Mouse (Mus musculus) kidney, postnatal 0 days (tissue): ENCODE results near the gene Aldh8a1. TPM values are rescaled to one million over a fixed set of nuclear protein-coding genes. Genes with fewer than 3 reads are reported as not detected.

Source experiments
- ATAC-seq: fragments of 200-750 bp; cut with Nextera tagmentation; replicated peaks from 2 replicates; pipeline ENCODE4 v1.8.0; 2017; ENCODE audit warnings: low read depth, moderate number of reproducible peaks, moderate TSS enrichment, moderate library complexity; ENCODE audit not compliant: low FRiP score
- DNase-seq: peaks from one replicate; pipeline ENCODE4 v3.0.0-alpha.2; 2016; ENCODE audit warnings: low spot score
- H3K27ac ChIP-seq: fragments of 300-500 bp; sonication (generic); 2 replicates; pipeline ENCODE4 v1.5.1; 2014; ENCODE audit warnings: mild to moderate bottlenecking
- H3K27me3 ChIP-seq: fragments of 300-500 bp; sonication (generic); 2 replicates; pipeline ENCODE4 v1.6.1; 2014; ENCODE audit warnings: low read length, mixed read lengths; ENCODE audit not compliant: insufficient read depth
- H3K36me3 ChIP-seq: fragments of 300-500 bp; sonication (generic); 2 replicates; pipeline ENCODE4 v1.6.1; 2014; ENCODE audit warnings: low read length, mixed read lengths; ENCODE audit not compliant: insufficient read depth
- H3K4me1 ChIP-seq: fragments of 300-500 bp; sonication (generic); replicated peaks from 2 replicates; pipeline ENCODE4 v1.6.1; 2014; ENCODE audit warnings: antibody characterized with exemption, low read length, mixed read lengths; ENCODE audit not compliant: insufficient read depth
- H3K4me2 ChIP-seq: fragments of 300-500 bp; sonication (generic); 2 replicates; pipeline ENCODE4 v1.6.1; 2014; ENCODE audit warnings: mild to moderate bottlenecking, low read length, moderate library complexity, mixed read lengths
- H3K4me3 ChIP-seq: fragments of 300-500 bp; sonication (generic); replicated peaks from 2 replicates; pipeline ENCODE4 v1.5.1; 2014; ENCODE audit warnings: low read depth, low read length
- H3K9ac ChIP-seq: fragments of 300-500 bp; sonication (generic); 2 replicates; pipeline ENCODE4 v1.6.1; 2014; ENCODE audit warnings: low read depth, low read length
- H3K9me3 ChIP-seq: fragments of 300-500 bp; sonication (generic); replicated peaks from 2 replicates; pipeline ENCODE4 v1.6.1; 2016; ENCODE audit warnings: low read length, inconsistent platforms, mixed read lengths
- CTCF ChIP-seq: IDR thresholded peaks from 2 replicates; pipeline ENCODE4 v1.5.1; 2016; ENCODE audit warnings: antibody characterized with exemption, low read depth, mild to moderate bottlenecking, moderate library complexity
- WGBS: fragments of 180-500 bp; shearing (Covaris S2); extraction: QIAGEN DNeasy Blood & Tissue Kit; methylation state at CpG from one replicate; pipeline ENCODE4 v1.1.7; 2014; 5-methylcytosine and 5-hydroxymethylcytosine counted together
- polyA plus RNA-seq: library from polyadenylated mRNA; unstranded; fragments of >200 nt; fragmentation: Nextera tagmentation; extraction: Ambion mirVana; gene quantifications from 2 replicates; pipeline ENCODE4 v1.2.1, GENCODE M21; 2015

Gene Aldh8a1
- polyA plus RNA-seq, 1 experiment from 2014 or later, result 4.7 TPM

DNA sequence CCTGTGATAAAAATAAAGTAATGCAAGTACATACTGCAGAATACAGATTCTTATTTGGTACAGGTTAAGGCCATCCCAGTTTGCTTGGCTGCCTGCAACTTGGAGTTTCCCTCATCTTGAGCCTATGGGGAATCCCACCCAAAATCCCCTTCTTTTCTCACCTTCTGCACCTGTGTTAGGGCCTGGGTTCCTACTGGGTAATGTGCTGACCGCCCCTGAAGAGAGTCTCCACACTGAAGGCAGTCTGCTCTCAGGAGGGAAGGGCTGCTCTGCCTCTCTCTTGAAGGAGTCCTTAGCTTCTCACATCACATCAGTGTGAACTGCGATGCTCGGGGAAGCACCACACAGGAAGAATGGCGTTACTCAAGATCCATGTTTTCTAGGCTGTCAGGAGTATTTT is 11.2 kb upstream of the Aldh8a1 start:
- DNase-seq, result no peak
- H3K9me3 ChIP-seq, result no peaks in the 10 kb centered on the region
- TF ChIP-seq CTCF, result no peak
- H3K36me3 ChIP-seq, result peaks cover 32% of the 10 kb centered on the region
- H3K4me1 ChIP-seq, result no peaks in the 10 kb centered on the region
- ATAC-seq, result no peak
- H3K4me2 ChIP-seq, result no peak overlapping the region
- 76% methylated on average over 4 of the region's 4 CpGs for WGBS
- H3K9ac ChIP-seq, result no peak overlapping the region
- no peak overlapping the region for H3K4me3 ChIP-seq
- H3K27ac ChIP-seq, result no peak overlapping the region
- H3K27me3 ChIP-seq, result no peaks in the 10 kb centered on the region

DNA sequence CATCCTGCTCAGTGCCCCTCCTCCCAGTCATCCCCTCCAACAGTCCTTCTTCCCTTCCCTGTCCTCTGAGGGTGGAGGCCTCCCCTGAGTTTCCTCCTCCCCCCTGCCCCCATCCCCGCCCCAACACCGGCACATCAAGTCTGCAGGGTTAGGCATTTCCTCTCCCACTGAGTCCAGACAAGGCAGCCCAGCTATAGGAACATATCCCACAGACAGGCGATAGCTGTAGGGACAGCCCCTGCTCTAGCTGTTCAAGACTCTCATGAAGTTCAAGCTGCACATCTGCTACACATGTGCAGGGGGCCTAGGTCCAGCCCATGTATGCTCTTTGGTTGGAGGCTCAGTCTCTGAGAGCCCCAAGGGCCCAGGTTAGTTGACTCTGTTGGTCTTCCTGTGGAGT is 10.6 kb upstream of the Aldh8a1 start:
- DNase-seq (no peak), ATAC-seq (no peak)
- Histone ChIP-seq H3K4me3 (no peak overlapping the region), H3K27ac (no peak overlapping the region), H3K36me3 (peaks cover 32% of the 10 kb centered on the region), H3K9ac (no peak overlapping the region), H3K4me2 (no peak overlapping the region), H3K9me3 (no peaks in the 10 kb centered on the region), H3K27me3 (no peaks in the 10 kb centered on the region), H3K4me1 (no peaks in the 10 kb centered on the region)
- no peak for TF ChIP-seq CTCF
- WGBS, result 52% methylated on average over 3 of the region's 3 CpGs

DNA sequence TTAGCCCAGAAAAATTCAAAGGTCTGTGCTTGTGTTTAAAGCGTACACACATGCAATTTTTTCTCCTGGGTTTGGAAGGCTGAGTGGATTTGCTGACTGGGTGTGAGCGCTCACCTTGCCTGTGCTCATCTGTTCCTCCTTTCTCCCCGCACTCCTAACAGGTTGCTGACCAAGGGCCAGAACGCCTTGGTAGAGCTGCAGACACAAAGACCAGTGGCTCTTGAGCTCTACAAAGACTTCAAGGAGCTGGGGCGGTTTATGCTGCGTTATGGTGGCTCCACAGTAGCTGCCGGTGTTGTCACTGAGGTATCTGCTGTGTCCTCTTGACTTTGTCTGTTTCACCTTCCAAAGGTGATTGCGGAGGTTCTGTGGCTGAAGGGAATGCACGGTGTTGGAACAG is 9.6 kb upstream of the Aldh8a1 start:
- 91% methylated on average over 9 of the region's 9 CpGs for WGBS
- H3K4me2 ChIP-seq, result no peak overlapping the region
- H3K9me3 ChIP-seq, result no peaks in the 10 kb centered on the region
- H3K36me3 ChIP-seq, result peaks cover 32% of the 10 kb centered on the region
- DNase-seq (no peak), ATAC-seq (no peak)
- H3K27ac ChIP-seq, result no peak overlapping the region
- H3K4me1 ChIP-seq, result no peaks in the 10 kb centered on the region
- H3K4me3 ChIP-seq, result no peak overlapping the region
- H3K9ac ChIP-seq, result no peak overlapping the region
- no peak for TF ChIP-seq CTCF
- no peaks in the 10 kb centered on the region for H3K27me3 ChIP-seq

DNA sequence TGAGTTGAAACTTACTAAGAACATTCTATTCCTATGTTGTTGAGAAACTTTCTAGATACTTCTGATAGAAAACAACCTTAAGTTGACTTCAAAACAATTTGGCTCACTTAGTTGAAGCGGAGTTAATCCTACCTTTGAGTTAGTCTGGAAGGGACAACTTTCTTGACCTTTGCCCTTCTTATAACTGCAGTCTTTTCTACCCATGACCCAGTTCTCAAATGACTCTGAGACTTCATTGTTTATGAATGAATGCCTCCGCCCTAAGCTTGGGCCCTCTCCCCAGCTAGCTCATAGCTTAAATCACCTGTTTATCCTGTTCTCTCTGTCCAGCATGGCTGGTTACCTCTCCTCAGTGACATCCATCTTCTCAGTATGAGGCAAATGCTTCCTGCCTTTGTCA is 7.5 kb upstream of the Aldh8a1 start:
- peaks cover 21% of the 10 kb centered on the region for H3K36me3 ChIP-seq
- H3K4me2 ChIP-seq, result no peak overlapping the region
- WGBS, result 94% methylated on average over 2 of the region's 2 CpGs
- no peaks in the 10 kb centered on the region for H3K9me3 ChIP-seq
- H3K9ac ChIP-seq, result no peak overlapping the region
- no peaks in the 10 kb centered on the region for H3K27me3 ChIP-seq
- no peak for TF ChIP-seq CTCF
- H3K4me1 ChIP-seq, result no peaks in the 10 kb centered on the region
- no peak for DNase-seq
- ATAC-seq, result 0 out of 2 replicates have a peak, but pooled peaks have one; percentile 29
- no peak overlapping the region for H3K4me3 ChIP-seq
- H3K27ac ChIP-seq, result no peak overlapping the region

DNA sequence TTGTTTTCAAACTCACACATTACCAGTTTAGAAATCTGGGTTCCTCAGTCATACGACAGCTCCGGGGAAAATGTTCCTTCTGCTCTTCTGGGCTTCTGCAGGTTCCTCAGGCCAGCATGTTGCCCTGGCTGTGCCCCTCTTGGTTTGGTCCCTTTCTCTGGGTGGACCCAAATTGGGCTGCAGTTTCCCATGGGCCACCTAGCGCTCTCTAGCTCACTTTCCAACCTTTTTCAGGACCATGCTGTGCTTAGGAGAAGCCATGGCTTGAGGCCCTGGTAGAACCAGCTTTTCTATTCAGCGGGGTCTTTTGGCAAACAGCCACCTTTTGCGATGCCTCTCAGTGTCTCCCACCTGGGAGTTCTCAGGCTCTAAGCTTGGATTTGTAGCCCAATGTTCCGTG is 4.8 kb upstream of the Aldh8a1 start:
- Histone ChIP-seq H3K4me2 (no peak overlapping the region), H3K36me3 (peaks cover 8% of the 10 kb centered on the region), H3K27me3 (no peaks in the 10 kb centered on the region), H3K9me3 (no peaks in the 10 kb centered on the region), H3K27ac (no peak overlapping the region), H3K9ac (no peak overlapping the region), H3K4me1 (no peaks in the 10 kb centered on the region), H3K4me3 (no peak overlapping the region)
- DNase-seq (no peak), ATAC-seq (no peak)
- no peak for TF ChIP-seq CTCF
- WGBS, result 95% methylated on average over 6 of the region's 6 CpGs

DNA sequence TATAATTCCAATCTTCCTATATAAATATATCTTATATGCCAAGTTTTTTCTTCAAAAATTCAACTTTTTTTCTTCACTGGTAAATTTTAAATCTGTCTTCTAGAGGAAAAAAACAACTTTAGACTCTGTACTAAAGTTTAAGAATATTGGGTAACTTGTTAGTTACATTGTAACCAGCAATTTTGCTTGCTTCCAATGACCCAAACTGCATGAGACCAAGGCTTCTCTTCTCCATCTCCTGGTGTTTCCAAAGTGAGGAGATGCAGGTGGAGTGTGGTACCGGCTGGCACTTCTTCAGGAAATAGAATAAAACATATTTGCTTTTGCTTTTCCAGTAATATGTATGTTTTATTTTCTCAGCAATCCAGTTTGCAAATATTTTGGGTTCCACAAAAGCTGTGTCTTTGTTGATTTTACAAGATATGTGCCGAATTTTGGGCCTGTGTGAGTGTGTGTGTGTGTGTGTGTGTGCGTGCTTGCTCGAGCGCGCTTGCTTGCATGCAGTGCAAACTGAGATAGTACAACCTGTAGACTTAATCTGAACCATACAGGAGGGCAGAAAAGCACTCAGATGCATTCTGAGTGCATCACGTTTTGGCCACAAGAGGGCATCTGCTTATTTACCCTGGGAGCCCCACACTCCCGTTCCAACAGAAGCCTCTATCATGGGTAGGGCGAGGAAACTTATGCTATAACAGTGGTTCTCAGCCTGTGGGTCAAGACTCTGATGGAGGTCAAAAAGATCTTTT is 1.3 kb downstream of the Aldh8a1 start:
- Histone ChIP-seq H3K36me3 (no peaks in the 10 kb centered on the region), H3K9ac (no peak overlapping the region), H3K4me1 (no peaks in the 10 kb centered on the region), H3K27ac (no peak overlapping the region), H3K27me3 (no peaks in the 10 kb centered on the region), H3K4me3 (no peak overlapping the region), H3K9me3 (no peaks in the 10 kb centered on the region), H3K4me2 (no peak overlapping the region)
- TF ChIP-seq CTCF, result peak; percentile 66
- peak; percentile 18 for DNase-seq
- ATAC-seq, result no peak
- 66% methylated on average over 9 of the region's 9 CpGs for WGBS

DNA sequence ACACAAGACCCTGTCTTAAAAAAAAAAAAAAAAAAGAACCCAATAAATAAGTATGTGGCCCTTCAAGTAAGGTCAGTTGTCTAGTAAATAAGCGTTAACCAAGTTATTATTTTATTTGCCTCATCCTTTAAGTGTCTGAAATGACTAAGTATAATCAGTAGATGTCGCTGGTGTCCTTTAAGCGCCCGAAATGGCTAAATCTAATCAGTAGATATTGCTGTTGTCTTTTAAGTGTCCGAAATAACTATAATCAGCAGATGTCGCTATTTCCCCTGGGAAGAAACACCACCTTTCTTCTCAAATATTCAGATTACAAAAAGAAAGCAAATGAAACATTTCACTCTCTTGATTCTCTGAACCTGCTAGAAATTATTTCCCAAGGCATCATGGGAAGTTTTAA is 5.8 kb downstream of the Aldh8a1 start:
- DNase-seq, result peak; percentile 96
- no peaks in the 10 kb centered on the region for H3K36me3 ChIP-seq
- no peak overlapping the region for H3K27ac ChIP-seq
- ATAC-seq, result no peak
- H3K4me2 ChIP-seq, result no peak overlapping the region
- no peak overlapping the region for H3K9ac ChIP-seq
- no peaks in the 10 kb centered on the region for H3K27me3 ChIP-seq
- H3K4me1 ChIP-seq, result no peaks in the 10 kb centered on the region
- peak; percentile 98 for TF ChIP-seq CTCF
- H3K4me3 ChIP-seq, result no peak overlapping the region
- WGBS, result 13% methylated on average over 6 of the region's 6 CpGs
- H3K9me3 ChIP-seq, result no peaks in the 10 kb centered on the region
